Mouse (Mus musculus): Measurements from ENCODE around the gene Sri.
"Not testable (repeated sequence)": the region's sequence is repeated elsewhere in the genome, so short reads cannot be mapped to it uniquely, and the experiment has no call there.

The Sri gene

DNA sequence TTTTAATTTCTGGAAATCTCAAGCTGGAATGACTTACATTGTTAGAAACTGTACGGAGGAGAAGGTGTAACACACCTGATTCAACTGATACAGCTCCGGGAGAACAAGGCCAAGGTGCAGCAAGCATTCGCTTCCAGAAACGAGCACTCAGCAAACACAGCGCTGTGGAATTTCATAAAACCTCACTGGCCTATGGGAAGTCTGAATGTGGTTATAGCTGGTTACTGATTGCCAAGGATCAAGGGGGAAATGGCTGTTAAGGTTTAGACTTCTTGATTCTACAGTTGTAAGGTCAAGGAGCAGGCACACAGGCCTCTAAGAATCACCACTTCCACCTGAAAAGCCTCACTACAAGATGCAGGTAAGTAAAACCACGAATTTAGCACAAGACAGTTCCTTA, at the start of gene Sri:
Gene Sri (plus strand): TSS at position 224 of the 400 bp plus-strand sequence.
- no peak for DNase-seq

DNA sequence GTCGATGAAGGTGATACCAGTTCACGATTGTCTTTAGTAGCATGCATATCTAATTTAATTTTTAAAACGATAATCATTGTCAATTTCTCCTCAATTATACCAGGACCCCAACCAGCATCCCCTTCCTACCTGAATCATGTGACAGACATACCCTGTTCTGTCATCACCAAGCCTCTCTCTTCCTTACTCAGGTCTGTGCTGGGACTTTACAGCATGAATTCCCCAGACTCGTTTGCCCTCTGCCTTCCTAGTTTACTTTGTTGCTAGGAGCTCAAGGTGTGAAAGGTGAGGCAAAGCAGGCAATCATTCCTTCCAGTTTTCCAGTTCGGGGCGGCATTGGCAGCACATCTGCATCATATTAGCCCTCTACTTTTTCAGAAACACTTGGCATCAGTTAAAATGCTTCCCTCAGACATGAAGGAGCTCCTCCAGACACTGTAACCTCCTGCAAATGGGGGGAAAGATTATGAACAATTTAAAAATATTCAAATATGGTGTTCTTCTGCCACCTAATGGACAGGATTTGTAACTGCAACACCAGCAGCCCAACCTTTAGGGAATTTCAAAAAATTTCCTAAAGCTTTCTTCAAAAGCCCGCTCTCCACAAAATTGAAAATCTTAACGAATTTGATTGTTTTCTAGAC, 49.4 kb upstream of the Sri start:
- peak; percentile 6 for DNase-seq

DNA sequence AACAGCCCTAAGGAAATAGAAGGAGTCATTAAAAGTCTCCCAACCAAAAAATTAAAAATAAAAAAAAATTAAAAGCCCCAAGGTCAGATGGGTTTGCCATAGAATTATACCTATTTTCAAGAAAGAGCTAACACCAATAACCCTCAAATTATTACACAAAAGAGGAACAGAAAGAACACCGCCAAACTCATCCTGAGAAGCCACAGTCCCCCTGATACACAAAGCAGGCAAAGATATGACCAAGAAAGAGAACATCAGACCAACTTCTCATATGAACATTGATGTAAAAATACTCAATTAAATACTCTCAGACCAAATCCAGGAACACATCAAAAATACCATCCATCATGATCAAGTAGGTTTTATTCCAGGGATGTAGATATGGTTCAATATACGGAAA, 48.8 kb upstream of the Sri start:
- no peak for DNase-seq

DNA sequence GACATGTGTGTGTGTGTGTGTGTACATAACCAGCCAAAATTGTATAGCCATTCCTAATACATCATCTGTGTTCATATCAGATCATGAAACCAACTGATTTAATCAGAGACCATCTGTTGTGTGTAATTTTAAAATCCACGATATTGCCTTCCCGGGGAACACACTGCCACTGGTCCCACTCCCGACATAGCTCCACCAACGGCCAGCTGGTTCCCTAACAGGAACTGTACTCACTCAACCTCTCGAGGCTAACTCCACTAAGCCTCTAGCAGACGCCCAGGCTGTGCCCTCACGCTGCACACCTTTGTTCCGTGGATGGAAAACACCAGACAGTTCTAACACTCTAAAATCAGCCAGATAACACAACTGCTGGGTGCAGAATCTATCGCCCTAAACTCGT, 45.4 kb upstream of the Sri start:
- DNase-seq = peak; percentile 6

DNA sequence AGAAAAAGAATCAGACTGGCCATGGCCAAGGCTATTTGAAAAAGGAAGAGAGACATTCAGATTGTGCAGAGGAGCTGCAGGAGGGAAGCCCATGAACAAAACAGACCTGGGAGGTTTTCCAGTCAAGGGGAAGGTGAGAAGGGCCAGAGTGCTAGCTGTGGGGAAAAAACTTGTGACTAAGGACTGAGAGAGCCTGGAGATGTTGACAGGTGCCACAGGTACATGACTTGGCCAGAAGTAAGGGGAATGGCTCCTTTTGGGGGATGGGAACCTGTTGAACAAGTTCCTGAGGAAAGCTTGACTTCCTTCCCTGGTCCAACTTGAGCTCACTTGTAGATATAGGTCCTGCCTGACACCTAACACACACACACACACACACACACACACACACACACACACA, 43.1 kb upstream of the Sri start:
- no peak for DNase-seq

DNA sequence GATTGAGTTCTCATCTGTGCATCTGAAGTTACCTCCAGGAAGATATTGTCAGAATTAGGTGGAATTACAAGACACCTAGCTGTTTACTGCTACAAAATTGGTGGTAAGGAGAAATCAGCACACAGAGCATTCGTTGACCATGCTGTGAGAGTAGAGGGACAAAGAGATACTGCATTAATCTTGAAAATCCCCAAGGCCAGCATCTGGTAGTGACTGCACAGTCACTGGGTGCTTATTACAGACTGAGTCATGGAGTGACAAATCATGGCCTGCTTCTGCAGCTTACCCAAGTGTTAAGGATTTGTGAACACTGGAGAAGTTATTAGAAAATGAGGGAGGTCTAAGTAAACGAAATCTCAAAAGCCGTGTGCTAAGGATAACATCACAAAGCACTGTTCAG, 32.6 kb upstream of the Sri start:
- DNase-seq = no peak

DNA sequence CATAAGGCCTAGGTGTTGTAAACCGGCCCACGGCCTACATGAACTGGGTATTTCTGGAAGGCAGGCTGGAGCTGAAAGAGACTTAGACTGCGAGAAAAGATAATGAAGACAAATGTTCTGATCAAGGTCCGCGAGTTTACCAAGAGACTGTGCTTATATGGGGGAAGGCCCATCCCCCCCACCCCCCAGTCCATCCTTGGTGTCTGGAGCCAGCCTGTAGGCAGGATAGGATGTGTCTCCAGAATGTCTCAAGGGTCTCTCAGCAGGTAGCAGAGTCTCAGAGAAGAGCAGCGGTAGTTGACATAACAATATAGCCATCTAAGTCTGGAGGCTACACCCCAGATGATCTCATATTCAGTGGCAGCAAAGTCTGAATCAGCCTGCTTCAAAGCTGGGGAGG, 11.3 kb upstream of the Sri start:
- not testable (repeated sequence) for DNase-seq

DNA sequence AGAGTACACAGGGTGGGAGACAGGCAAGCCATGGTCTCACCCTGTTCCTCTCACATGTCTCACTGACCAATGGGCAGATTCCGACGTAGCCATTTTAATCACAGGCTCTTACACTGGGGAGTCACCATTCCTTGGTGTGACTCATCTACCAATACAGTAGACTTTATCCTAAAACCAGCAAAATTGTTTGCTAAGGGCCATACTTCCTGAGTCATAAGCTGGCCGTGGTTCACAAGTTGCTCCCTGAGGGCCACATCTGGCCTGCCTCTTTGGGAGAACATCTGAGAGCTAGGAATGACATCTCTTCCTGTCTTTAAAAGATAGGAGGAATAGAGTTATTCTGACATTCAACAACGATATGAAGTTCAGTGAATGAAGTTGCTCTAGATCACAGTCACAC, 7.9 kb downstream of the Sri start:
- no peak for DNase-seq

DNA sequence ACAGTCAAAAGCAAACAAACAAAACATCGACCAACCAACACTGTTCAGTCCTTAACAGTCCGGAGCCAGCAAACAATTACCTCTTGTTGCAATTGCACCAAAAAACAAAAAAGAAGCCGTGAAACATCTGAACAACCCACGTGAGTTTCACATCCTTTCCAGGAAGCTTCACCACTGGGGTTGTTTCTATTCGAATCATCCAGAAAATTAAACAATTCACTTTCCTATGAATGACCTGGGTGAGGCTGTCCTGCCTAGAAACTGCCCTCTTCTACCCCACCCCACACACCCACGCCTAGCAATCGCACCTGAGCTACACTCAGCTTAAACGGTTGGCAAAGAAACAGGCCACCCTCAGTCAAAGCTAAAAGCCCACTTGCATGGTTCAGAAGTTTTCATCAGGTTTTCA, 9.8 kb downstream of the Sri start:
- DNase-seq = no peak

DNA sequence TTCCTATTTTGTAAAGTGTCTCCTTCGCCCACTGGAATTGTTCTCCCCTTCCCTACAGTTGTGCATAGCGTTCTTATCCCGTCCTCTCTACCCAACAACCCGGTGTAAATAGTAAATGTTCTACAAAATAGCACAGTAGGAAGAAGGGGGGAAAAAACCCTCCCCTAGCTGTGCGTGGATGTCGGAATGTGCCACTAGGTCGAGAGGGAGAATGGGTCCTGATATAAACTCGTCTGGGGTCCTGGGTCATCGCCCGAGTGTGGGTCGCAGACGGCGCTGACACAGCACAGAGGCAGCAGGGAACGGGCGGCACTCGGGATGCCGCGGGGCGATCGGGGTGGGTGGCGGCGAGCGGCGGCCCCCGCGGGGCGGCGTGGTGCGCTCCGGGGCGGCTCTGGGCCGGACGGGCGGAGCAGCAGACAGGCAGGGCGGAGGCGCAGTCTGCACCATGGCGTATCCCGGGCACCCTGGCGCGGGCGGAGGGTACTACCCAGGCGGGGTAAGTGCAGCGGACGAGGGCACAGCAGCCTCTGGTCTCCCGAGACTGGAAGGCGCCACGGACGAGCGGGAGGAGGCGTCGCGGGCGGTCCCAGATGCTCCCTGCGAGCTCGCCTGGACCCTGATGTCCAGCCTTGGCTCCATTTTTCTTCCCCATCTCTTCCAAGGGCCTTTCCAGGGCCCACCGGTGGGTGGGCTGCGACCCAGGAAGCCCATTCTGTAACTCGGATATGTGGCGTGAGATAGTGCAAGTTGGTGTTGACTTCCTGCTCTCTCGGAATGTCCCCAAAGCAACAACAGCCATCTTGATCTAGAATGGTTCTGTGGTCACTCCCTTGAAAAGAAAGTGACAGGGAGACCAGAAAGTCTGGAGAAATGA, 10.5 kb downstream of the Sri start:
- DNase-seq = peak; percentile 76

DNA sequence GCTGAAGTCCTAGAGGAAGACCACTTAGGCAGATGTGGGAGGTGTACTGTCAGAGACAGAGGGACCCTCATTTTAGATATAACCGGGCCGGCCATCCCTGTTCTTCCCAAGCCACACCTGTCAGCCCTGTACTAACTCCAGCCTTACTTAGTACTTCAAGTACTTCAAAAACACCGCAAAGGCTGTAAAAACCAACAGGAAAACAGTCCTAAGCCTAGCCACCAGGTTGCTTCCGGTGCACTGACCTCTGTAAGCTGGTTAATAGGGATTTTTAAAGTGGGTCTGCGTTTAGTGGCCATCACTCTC, 11.1 kb downstream of the Sri start:
- no peak for DNase-seq

DNA sequence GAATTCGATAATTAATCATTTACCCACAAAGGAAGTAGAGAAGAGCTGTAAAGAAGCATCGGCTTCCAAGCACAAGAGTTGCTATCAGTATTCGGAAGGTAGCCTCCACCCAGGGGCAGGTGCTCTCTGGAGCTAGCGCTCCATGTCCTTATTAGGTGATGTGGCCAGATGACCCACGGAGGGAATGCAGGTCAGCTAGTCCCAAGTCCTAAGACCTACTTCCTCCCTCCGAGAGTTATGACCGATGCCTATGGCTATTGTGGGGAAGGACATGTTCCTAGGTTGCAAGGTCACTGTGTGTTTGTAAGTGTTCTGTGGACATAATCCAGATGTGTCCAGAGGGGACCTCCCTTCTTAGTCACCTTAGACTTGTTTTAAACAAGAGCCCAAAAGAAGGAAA, 12.2 kb downstream of the Sri start:
- no peak for DNase-seq

DNA sequence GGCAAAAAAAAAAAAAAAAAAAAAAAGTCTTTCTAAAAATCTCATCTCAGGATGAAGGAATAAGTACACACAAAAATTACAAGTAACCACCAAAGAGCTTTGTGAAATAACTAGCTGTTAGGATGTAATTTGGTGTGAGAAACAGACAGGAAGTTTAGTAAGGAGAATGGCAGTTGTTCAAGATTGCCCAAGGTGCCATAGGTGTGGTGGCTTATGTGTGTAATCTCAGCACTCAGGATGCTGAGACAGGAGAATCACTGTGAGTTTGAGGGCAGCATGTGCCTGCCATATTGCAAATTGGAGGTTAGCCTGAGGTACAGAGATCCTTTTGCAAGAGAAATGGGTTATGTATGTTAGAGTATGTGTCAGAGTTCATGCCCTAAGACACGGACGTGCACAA, 16.6 kb downstream of the Sri start:
- DNase-seq = no peak

DNA sequence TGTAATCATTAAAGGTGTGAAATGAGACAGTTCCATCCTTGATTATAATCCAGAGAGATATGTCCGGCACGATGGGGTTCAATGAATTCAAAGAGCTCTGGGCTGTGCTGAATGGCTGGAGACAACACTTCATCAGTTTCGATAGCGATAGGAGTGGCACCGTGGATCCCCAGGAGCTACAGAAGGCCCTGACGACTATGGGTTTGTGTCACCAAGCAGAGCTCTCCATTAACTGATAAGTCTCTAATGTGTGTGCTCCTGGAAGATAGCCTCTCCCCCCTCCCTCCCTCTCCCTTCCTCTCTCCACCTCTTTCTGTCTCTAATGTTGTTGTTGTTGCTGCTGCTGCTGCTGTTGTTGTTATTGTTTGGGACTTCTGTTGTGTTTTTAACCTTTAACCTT, 17.3 kb downstream of the Sri start:
- DNase-seq = no peak

DNA sequence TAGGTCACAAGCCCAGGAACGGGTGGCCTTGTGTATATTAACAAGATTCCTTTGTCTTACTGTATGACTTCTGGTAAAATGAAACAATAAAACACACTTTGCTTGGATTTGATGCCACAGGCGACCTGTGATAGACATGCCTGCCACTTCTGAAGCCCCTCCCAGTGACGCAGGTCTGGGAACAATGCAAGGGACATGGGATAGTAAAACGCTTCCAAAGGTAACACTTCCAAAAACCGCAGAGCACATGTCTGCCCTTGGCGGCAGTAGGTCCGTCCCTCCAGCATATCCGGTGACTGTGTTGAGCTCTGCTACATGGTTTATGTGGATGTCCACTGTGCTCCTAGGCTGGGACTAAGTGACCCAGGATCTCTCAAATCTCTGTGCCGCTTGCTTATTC, 27.5 kb downstream of the Sri start:
- DNase-seq = no peak

DNA sequence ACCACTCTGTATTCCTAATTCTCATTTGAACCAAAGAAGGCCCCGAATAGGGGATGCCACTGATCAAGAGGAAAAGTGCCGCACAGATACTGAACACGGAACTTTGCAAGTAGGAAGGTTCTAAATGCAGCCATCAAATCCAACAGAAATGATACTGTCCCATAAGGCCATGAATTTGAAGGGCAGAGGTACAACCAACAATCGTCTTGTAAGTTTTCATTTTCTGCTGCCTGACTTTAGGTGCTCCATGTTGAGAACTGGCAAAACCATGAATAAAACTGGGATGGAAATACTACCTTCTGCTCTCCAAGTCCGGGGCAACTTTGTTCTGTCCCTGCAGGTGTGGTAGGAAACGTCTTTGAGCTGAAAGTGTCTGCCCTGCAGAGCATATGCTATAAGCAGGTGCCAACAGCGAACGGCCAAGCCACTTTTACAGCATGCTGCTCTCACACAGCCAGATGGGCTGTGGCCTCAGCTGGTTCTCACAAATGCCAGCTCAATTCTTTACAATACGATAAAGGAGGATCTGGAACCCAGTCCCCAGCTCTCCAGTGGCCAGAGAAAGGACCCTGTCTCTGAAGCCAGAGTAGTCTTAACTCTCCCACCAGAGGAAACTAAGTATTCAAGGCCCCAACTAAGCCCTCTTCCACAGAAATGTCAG, 28.2 kb downstream of the Sri start:
- DNase-seq = no peak

DNA sequence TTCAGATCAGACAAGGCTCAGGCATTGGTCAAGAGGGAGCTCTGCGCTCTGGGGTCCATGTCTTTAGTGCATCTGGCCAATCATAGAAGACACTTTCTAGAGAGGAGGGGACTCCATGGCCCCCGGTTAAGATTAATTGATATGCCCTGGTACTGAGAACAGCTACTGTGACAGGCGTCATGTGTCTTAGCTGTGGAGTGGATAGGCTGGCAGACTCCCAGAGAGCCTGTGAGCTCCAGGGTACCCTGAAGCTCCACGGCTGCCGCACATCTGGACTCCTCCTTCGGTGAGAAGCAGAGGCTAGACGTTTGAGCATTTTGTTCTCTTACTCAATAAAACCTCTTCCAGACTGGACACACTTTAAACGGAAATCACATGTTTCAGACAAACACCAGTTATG, 31.6 kb downstream of the Sri start:
- no peak for DNase-seq

DNA sequence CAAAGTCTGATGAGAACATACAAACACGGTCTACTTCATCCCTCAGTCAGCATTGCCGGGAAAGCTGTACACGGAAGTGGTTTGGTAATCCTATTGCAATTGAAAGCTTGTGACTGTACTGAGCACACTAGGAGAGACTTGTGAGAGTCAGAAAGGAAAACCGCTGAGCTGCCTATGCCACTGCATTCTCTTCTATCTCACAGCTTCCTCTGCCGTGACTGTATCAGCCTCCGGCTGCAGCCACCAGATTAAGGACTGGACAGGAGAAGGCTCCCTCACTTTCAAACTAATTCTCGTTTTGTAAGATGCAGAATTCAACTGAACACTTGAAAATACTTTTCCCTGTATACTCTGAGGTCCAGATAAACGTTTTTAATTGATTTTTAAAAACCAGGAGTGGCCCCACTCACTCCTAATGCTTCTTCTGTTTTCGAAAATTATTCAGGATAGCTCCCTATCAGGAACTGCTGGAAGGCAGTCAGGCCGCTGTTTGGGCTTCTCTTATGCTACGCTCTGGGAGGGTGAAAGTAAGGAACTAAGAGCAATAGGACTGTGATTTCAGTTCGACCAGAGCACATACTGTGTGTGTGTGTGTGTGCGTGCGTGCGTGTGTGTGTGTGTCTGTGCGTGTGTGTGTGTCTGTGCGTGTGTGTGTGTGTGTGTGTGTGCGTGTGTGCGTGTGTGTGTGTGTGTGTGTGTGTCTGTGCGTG, 37.1 kb downstream of the Sri start:
- DNase-seq = no peak

DNA sequence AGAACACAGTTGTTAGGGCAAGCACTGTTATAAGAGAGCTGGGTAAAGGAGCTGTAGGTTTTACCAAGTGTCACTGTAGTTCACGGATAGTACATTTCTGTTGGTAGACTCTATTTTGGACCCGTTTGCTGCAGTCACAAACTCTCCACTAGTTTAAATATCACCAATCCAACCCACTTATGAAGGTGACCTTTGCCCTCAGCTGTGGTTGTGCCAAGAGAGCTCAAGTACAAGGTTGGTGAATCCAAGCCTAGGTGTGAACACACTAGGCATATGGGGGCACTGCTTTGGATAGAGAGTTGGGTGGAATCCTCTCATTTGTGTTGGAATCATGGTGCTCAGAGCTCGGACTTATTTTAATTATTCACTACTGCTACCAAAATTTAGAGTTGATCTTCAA, 39.8 kb downstream of the Sri start:
- no peak for DNase-seq

DNA sequence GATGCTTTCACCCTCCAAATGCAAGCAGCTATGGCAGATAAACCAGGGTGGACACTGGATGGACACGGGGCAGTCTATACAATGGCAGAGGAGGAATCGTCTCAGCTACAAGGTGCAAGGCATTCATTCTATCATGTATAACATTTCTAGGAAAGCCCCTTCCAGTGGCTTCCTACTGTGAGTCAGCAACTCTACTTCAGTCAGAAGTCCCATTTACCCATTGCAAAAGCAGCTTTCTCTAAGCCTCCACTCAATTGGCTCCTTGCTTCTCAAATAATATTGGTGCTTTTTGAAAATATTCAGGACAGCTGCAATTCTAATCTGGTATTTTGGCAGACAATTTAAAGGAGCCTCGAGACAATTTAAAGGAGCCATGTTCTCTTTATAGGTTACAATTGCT, 42.3 kb downstream of the Sri start:
- no peak for DNase-seq

DNA sequence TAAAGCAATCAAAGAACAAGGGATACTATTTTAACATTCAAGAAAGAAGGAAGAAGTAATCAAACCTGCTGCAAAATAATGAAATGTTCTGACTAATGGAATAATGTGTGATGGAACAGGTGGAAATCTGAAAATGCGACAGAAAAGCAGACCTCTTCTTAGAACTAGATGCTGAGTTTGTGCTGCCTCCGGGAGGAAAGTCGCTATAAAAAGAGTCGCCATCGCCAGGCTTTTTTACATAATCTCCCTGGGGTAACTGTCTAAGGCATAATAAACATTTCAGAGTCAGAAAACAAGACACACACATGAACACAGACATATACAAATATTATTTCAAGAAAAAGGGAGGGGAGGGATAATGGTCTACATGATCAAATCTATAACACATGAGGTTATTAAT, 49.0 kb downstream of the Sri start:
- no peak for DNase-seq

DNA sequence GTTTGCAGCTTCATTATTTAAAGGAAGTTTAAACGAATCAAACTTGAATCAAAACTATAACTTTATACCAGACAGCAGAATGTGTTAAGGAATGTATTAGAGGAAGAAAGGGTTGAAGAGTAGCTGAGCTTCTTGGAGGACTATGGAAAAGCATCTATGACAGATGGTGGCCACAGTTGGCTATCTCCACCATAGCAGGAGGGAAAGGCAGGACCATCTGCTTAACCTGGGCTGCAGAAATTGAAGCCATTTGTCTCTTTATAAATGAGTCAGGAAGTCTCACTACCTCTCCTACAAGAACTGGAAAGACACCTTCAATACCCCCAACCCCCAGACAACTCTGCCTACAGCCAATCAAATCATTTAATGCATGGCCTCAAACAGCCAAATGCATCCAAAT, 49.8 kb downstream of the Sri start:
- DNase-seq = no peak

DNA sequence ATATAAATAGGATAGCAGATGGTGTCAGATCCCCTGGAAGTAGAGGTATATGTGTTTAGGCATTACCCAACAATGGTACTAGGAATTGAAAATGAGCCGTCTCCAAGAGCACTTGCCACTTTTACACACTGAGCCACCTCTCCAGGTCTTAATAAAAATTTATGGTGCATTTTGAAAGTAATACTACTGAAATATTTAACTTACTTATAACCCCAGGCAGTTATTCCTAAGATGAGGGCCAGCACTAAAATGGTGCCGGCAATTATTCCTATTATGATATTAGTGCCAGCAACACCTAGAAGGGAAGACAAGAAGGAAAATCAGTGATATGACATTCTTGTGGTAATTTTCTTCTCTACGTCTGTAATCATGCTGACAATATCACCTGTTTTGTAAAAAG, 65.8 kb downstream of the Sri start:
- DNase-seq = no peak

DNA sequence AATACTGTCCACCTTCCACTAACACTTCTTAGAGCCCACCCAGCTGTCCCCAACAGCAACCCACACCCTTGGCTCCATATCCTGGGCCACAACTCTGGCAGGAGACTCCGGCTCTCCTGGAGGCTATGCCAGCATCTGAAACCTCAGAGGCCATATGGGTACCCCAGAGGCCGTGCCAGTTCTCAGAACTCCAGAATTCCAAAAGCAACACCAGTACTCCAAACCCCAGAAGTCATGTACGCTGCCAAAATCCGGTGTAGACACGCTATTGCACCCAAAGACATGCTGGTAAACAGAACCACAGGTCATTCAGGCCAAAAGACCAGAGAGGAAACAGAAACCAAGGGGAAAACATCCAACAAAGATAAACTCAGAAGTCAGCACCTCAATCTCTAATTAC, 66.4 kb downstream of the Sri start:
- no peak for DNase-seq
